Mouse (Mus musculus): Measurements from ENCODE around the gene Cadm3.
"Not testable (repeated sequence)": the region's sequence is repeated elsewhere in the genome, so short reads cannot be mapped to it uniquely, and the experiment has no call there.

The Cadm3 gene

GRCm38 (mm10) chr1:173333312-173334253, 33.9 kb downstream of the Cadm3 start, which contains the start of gene Ackr1:
TSS of gene Ackr1 (minus strand) at chr1:173333750.
- ChIA-PET POLR2A (no interaction called here), CTCF (interaction anchor here in 1 of 4 experiments (1.0 kb wide), 1 partner anchor 44 kb away, joined by 3 read pairs; no protein-coding TSS in a partner anchor)

GRCm38 (mm10) chr1:173332418-173332817, 35.1 kb downstream of the Cadm3 start:
- POLR2A ChIA-PET = no interaction called here
- CTCF ChIA-PET = no interaction called here

GRCm38 (mm10) chr1:173329743-173330142, 37.8 kb downstream of the Cadm3 start:
- POLR2A ChIA-PET = no interaction called here
- CTCF ChIA-PET = interaction anchor here in 1 of 4 experiments (1.0 kb wide), 1 partner anchor 10 kb away, joined by 3 read pairs; no protein-coding TSS in a partner anchor

GRCm38 (mm10) chr1:173329185-173329584, 38.3 kb downstream of the Cadm3 start:
- ChIA-PET CTCF (interaction anchor here in 2 of 4 experiments (0.7 to 1.0 kb wide), 2 partner anchors 11 to 803 kb away, joined by 3 to 4 read pairs; no protein-coding TSS in a partner anchor), POLR2A (no interaction called here)

GRCm38 (mm10) chr1:173328446-173328845, 39.0 kb downstream of the Cadm3 start:
- CTCF ChIA-PET = no interaction called here

GRCm38 (mm10) chr1:173326552-173326951, 40.9 kb downstream of the Cadm3 start:
- ChIA-PET CTCF (interaction anchor here in 1 of 4 experiments (0.9 kb wide), 1 partner anchor 13 kb away, joined by 3 read pairs; no protein-coding TSS in a partner anchor), POLR2A (no interaction called here)

More at GRCm38 (mm10) chr1:173328446-173328845, 39.0 kb downstream of the Cadm3 start:
- POLR2A ChIA-PET = no interaction called here

GRCm38 (mm10) chr1:173325395-173325794, 42.1 kb downstream of the Cadm3 start:
- ChIA-PET CTCF (interaction anchor here in 1 of 4 experiments (0.9 kb wide), 1 partner anchor 72 kb away, joined by 4 read pairs; no protein-coding TSS in a partner anchor), POLR2A (interaction anchor here in 1 of 4 experiments (0.6 kb wide), 1 partner anchor 103 kb away, joined by 3 read pairs; no protein-coding TSS in a partner anchor)

GRCm38 (mm10) chr1:173324961-173325360, 42.5 kb downstream of the Cadm3 start:
- ChIA-PET POLR2A (no interaction called here), CTCF (interaction anchor here in 3 of 4 experiments (0.9 to 1.7 kb wide), 4 partner anchors 32 to 73 kb away, joined by 4 to 8 read pairs (median 7); no protein-coding TSS in a partner anchor)

- ChIA-PET POLR2A (interaction anchor here in 1 of 4 experiments (0.6 kb wide), 1 partner anchor 378 kb away, joined by 6 read pairs; no protein-coding TSS in a partner anchor), CTCF (interaction anchor here (0.5 to 1.8 kb wide), 20 partner anchors 10 to 795 kb away, joined by 3 to 16 read pairs (median 4); no protein-coding TSS in a partner anchor)
These were observed 43.5 kb downstream of the Cadm3 start for GRCm38 (mm10) chr1:173323839-173324585.

GRCm38 (mm10) chr1:173322249-173322627, 45.3 kb downstream of the Cadm3 start:
- ChIA-PET CTCF (no interaction called here), POLR2A (no interaction called here)

GRCm38 (mm10) chr1:173321593-173322248, 45.8 kb downstream of the Cadm3 start:
- POLR2A ChIA-PET = no interaction called here
- CTCF ChIA-PET = interaction anchor here in 2 of 4 experiments (0.7 to 1.1 kb wide), 3 partner anchors 18 to 283 kb away, joined by 3 to 4 read pairs (median 3); no protein-coding TSS in a partner anchor

GRCm38 (mm10) chr1:173317925-173318477, 49.5 kb downstream of the Cadm3 start:
- CTCF ChIA-PET = no interaction called here
- POLR2A ChIA-PET = no interaction called here

GRCm38 (mm10) chr1:173315725-173316124, 51.8 kb downstream of the Cadm3 start:
- CTCF ChIA-PET = no interaction called here
- POLR2A ChIA-PET = no interaction called here

GRCm38 (mm10) chr1:173313535-173314050, 53.9 kb downstream of the Cadm3 start:
- CTCF ChIA-PET = interaction anchor here in 1 of 4 experiments (0.8 kb wide), 1 partner anchor 10 kb away, joined by 4 read pairs; no protein-coding TSS in a partner anchor
- POLR2A ChIA-PET = not testable (repeated sequence)

- CTCF ChIA-PET, POLR2A ChIA-PET: not testable (repeated sequence)
These were observed 64.7 kb downstream of the Cadm3 start for GRCm38 (mm10) chr1:173302795-173303194.

Data from embryonic stem cell, embryonic (primary cell).